Mouse (Mus musculus): ENCODE results near the gene Zfp865.
"Not testable (repeated sequence)": the region's sequence is repeated elsewhere in the genome, so short reads cannot be mapped to it uniquely, and the experiment has no call there.

The Zfp865 gene

GRCm38 (mm10) chr7:5020000-5020681, at the start of gene Zfp865, which contains the start of gene Ccdc106:
Zfp865 (plus strand) TSS chr7:5020376.
Ccdc106 (plus strand) TSS chr7:5020553.
- peak; percentile 100 for DNase-seq

- no peak for DNase-seq
Observed at GRCm38 (mm10) chr7:4971068-4971467, 49.1 kb upstream of the Zfp865 start, which contains the start of gene Sbk3. Sbk3 (minus strand) TSS chr7:4971168.

- no peak for DNase-seq
Observed at GRCm38 (mm10) chr7:4971710-4972109, 48.5 kb upstream of the Zfp865 start.

GRCm38 (mm10) chr7:4972321-4973047, 47.7 kb upstream of the Zfp865 start:
- DNase-seq: peak; percentile 22

- no peak for DNase-seq
Observed at GRCm38 (mm10) chr7:4975455-4975854, 44.7 kb upstream of the Zfp865 start.

GRCm38 (mm10) chr7:4976832-4977231, 43.3 kb upstream of the Zfp865 start:
- DNase-seq: no peak

- no peak for DNase-seq
Observed at GRCm38 (mm10) chr7:4988250-4988649, 31.9 kb upstream of the Zfp865 start.

- no peak for DNase-seq
Observed at GRCm38 (mm10) chr7:4993347-4993998, 26.7 kb upstream of the Zfp865 start.

- DNase-seq: no peak
Observed at GRCm38 (mm10) chr7:4993999-4994788, 26.0 kb upstream of the Zfp865 start.

- no peak for DNase-seq
Observed at GRCm38 (mm10) chr7:4995268-4996002, 24.7 kb upstream of the Zfp865 start.

GRCm38 (mm10) chr7:4996003-4996895, 23.9 kb upstream of the Zfp865 start, which contains the start of gene Zfp579:
Zfp579 (minus strand) TSS chr7:4996158.
- DNase-seq: peak; percentile 94

GRCm38 (mm10) chr7:4996934-4997333, 23.2 kb upstream of the Zfp865 start:
- DNase-seq: no peak

- no peak for DNase-seq
Observed at GRCm38 (mm10) chr7:4999876-5000275, 20.3 kb upstream of the Zfp865 start.

GRCm38 (mm10) chr7:5002876-5003275, 17.3 kb upstream of the Zfp865 start:
- not testable (repeated sequence) for DNase-seq

GRCm38 (mm10) chr7:5008229-5008628, 11.9 kb upstream of the Zfp865 start:
- no peak for DNase-seq

- DNase-seq: no peak
Observed at GRCm38 (mm10) chr7:5012681-5013513, 7.3 kb upstream of the Zfp865 start.

GRCm38 (mm10) chr7:5014251-5015117, 5.7 kb upstream of the Zfp865 start, which contains the start of the genes Zfp524 and Fiz1:
Zfp524 (plus strand) TSS chr7:5014415.
Fiz1 (minus strand) TSS chr7:5014697.
- DNase-seq: peak; percentile 98

- DNase-seq: peak; percentile 97
Observed at GRCm38 (mm10) chr7:5015118-5016001, 4.8 kb upstream of the Zfp865 start, which contains the start of gene Gm44973. Gm44973 (plus strand) TSS chr7:5015496.
